Mouse (Mus musculus) kidney, postnatal 4 days (tissue): ENCODE measurements around the gene Olah.

ENCODE experiments used
- DNase-seq, 2 experiments: peaks; one replicate each; pipeline ENCODE4 v3.0.0; 2021; ENCODE audit warnings: mixed read lengths in 2 of 2

Gene Olah

DNA sequence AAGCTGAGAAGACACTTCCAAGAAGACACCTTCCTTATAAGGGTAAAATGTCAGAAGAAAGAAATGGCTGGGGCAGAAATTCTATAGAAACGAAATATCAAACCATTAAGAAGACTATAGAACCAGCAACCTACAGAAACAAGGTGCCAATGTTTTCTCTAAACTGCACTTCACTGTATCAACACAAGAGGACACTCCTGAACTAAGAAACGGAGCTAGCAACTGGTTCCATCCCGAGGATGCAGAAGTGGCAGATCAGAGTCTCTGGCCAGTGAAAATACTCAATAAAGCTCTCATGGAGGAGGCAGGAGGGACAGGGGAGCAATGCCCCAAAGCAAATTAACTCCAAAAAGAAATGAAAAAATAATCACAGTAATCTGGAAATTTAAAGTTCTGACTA, 48.1 kb downstream of the Olah start:
- peak in 1 of 2 experiments; percentile 9 for DNase-seq

DNA sequence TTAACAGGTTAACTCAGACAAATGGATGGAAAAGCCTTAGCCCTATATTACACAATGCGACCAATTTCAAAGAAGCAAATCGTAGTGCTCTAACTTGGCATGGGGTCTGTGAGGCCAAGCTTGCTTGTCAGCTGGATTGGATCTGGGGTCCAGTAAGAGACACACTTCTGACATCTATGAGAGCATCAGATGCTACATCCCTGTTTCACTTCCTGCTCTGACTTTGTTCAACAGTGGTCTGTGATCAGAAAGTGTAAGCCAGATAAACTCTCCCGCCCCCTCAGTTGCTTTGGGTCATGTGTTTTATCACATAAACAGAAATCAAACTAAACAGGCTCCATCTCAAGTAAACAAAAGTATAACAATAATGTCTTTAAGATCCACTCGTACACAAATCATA, 48.6 kb downstream of the Olah start:
- no peak for DNase-seq

DNA sequence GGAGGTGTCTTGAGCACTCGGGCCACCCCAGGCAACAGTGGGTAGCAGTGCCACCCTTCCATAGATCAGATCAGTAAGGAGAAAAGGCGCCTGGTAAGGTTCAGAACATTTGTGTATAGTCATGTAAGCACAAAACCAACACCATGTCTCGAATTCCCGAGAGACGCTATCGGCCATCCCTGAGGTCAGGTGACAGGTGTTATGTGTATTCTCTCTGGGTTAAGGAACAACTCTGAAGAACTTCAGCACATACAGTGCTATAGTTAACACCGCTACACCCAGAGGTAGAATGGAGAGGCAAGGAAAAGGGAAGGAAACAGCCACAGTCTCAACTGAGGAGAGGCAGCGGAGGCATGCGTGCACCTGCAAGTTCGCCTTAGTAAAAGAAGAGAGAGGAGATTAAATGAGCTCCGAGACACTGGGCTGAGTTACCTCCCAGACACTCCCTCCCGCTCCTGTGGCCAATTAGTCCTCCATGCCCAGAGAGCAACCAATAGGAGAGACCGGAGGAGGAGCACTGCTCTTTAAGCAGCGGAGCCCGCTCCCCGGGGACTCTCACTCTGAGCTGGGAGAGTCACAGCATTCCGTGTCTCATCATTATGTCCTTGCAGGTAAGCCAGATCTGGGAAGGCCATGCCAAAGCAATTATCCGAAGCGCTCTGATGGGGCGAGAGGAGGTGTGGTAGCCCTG, 61.3 kb downstream of the Olah start, which contains the start of gene Acbd7:
Acbd7 (plus strand) TSS at position 558 of the 691 bp plus-strand sequence.
- peak; percentile 70 to 78 for DNase-seq

DNA sequence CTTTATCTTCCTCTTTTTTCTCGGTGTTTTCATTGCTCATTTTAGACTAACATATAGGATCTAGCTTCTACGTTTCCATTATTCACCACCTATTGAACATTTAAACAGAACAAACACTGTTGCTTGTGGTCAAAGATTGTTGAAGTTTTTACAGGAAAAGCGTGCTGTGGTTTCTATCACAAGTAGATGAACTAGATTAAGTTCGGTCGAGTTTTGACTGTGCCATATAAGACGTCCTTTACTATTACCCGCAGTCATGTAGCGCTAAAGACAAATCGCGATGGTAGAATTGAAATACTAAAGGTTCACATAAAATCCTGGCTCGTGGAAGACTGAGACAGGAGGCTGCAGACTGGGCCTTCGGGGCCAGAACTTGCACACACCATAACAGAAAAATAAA, 63.2 kb downstream of the Olah start:
- DNase-seq: no peak

DNA sequence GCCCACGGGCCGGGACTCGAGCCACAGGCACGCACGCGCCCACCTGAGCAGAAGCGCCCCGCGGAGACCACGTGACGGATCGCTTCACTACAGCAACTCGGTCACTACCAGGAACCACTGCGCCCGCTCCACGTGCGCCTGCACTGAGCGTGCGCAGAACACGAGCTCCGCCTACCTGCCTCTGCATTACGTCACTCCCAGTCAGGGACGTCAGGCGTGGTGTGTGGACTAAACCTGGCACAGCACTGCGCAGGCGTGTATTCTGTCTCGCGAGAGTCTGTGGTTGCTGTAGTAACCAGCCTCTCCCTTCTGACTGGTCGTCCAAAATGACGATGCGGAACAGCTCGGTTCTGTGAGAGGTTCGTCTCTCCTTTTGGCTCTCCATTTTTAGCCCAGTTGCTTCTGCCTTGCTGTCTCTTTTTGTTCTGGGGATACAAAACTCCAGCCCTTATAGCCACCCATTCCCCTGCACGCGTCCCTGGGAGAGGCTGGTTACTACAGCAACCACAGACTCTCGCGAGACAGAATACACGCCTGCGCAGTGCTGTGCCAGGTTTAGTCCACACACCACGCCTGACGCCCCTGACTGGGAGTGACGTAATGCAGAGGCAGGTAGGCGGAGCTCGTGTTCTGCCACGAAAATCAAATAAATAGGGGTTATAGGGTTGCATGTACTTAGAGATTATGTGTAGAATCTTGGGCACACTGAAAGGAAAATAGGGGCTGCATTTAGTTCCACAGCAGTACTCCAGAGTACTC, 64.3 kb downstream of the Olah start, which contains the start of gene Rpp38:
Rpp38 (minus strand) TSS at position 160 of the 759 bp plus-strand sequence.
- peak; percentile 97 to 98 for DNase-seq

DNA sequence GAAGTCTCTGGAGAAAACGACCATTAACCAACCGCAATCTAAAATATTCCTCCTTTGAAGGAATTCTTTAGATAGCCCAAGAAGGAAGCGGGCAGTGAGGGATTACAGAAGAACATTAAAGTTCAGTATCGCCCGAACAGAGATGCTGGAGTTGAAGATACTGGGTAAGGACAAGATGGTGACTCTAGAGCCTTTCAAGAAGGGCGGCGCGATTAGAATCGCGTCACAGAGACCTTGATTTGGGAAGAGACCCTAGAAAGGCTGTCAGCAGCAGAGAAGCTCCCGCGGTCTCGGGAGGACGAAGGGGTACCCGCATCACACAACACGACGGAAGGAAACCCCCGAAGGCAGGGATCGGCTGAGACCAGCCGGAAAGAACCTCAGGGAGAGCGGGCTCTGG, 65.0 kb downstream of the Olah start:
- no peak for DNase-seq

DNA sequence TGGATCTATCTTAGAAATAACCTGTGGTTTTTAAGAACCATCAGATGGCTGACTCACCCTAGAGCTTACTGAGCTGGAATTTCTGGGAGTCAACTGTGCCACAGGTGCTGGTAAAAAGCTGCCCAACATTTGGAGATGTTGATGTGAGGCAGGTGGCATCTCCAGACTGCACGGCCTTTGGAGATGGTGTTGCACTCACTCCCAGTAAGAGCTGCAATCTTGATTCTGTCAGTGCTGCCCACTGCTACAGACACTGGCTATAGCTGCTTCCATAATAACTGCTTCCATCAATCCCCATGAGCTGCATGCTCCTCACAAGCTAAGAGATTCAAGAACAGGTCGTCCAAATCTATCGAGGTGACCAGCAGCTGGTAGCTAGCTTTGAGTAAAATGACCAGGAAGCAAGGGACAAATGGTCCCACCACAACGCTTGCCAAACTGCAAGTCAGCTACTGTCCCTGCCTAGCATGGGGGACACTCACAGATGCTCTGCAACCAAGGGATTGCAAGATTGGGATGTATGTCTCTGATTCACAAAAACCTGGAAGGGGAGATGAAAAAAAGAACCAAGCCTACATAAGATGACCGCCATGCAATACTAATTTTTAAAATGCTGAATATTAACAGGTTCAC, 65.8 kb downstream of the Olah start:
- DNase-seq: no peak

DNA sequence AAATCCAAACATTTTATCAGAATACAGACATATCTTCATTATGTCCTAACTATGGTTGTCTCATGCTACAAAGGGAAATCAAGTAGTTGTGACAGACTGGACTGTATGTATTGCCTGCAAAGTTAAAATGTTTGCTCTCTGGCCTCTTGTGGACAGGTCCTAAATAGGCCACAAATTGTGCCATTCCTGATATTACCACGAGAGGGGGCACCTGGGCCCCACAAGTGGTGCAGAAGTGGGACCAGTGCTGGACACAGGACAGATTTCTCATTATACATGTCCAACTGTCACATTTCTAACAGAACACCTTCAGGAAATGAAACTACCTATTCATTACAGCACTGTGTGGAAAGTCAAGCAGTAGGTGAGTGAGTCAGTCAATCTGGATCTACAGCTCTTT, 69.7 kb downstream of the Olah start:
- DNase-seq: peak; percentile 74 to 78

DNA sequence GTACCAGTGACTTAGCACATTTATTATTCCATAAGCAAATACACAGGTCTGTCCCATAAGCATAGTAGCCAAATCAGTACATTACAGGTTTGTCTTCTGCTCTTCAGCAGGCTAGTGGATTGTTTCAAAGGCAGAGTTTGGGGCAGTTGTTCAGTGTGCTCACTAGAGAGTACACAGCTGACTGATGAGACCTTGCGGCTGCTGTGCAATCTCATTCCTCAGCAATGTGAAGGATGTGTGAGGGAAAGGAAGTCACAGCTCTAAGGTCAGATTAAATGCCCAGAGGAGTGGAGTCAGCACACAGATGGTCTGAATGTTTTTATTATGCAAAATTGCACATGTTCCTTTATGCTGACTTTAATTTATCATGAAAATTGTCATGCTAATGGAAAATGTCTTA, 70.5 kb downstream of the Olah start:
- peak in 1 of 2 experiments; percentile 8 for DNase-seq

DNA sequence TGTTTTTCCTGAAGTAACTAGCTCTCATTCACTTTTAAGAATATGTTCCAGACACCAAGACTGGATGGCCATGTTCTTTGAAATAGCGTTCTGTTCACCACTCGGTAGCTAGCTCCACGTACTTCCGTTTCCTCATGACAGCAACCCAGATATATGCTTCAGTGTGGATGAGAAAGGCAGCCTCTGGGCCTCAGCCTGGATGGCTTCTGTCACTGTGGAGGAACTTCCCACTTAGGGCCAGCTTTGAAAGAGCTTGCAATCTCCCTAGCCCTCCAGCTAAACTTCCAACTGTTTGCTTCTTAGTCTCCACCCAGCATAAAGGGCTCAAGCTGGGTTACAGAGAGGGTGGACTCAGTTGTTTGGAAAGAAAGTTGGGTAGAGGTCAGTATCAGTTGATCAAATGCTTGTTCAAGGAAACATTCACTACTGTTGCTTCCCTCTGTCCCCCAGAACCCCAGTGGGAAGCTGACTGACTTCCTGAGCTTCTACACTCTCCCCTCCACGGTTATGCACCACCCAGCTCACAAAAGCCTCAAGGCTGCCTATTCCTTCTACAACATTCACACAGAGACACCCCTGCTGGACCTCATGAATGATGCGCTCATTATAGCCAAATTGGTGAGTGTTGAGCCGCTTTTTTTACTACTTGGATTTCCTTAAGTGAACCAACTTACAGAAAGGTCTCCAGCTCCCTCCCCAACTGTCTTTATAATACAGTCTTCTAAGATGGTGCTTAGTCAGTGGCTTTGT, 72.5 kb downstream of the Olah start:
- DNase-seq: no peak

DNA sequence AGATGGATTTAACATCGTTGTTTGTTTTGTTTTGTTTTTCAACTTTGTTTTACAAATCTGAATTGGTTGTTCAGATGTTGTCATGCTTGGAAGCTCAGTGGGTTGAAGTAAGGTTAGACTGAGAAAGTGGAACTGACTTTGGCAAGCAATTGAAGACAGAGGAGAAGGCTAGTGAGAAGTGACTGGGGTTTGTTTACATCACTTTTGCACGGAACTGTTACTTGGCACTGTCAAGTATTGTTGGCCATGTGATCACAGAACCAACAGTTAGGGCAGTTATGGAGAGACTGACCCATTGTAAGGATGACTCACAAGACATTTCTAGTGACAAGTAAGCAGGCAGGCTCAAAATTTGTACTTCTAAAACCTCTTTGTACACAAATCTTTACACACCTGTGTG, 73.9 kb downstream of the Olah start:
- no peak for DNase-seq

DNA sequence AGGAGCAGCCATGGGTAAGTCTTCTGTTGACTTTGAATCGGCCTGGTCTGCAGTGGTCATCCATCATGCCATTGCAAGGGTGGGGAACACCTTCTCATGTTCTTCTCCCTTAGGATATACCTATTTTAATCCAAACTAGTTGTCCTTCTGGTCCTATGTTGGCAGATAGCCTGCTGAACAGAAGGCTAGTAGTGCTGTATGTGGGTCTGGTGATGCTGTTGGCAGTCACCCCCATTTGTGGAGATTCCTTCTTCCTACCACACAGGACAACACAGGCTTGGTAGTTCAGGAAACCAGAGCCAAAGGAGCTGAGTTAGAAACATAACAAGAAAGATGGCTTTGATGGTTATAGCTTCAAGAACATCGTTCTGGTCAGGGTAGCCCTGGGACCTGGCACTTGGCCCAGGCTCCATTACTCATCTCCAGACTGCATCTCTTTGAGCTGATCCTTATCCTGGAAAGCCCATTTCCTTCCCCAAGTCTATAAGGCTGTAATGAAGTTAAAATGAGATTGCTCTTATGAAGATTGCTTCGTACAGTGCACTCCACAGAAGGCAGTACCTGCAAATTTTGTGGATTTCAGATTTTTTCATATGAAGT, 91.5 kb downstream of the Olah start:
- peak; percentile 69 to 71 for DNase-seq

DNA sequence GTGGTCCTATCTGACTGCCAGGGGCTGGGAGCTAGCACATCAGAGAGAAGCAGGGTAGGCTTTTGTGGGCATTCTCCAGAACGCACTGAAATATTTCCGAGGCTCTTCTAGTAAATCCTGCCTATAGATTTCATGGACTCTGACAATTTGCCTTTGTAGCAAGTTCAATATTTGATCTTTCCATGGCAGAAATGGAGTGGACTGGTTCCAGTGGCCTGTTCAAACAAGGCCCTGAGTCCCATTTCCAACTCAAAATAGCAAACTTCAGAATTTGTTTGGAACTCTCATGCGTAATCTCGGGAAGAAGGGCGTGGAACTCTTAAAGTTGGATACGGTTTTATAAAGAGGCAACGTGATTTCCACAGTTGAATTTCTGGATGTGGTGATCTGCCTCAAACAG, 101.2 kb downstream of the Olah start:
- no peak for DNase-seq

DNA sequence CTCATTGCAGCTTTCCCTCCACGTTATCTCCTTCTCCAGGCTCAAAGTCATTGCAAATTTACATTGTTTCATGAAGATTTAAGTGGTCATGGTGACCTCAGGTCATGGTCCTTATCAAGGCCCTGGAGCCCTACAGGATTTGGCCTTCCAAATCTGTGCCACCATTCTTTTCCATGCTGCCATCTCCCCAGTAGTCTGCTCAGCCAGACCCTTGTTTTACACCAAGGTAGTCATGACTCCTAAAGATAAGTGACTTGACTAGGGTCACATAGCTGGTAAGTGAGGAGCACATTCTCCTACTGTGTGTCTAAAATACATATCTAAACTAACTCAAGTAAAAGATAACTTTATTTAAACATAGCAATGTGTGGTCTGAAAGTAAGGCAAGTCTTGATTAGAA, 104.8 kb downstream of the Olah start:
- no peak for DNase-seq
